ENCODE assay signal across 19 mouse cellular contexts in the genomic region with DNA sequence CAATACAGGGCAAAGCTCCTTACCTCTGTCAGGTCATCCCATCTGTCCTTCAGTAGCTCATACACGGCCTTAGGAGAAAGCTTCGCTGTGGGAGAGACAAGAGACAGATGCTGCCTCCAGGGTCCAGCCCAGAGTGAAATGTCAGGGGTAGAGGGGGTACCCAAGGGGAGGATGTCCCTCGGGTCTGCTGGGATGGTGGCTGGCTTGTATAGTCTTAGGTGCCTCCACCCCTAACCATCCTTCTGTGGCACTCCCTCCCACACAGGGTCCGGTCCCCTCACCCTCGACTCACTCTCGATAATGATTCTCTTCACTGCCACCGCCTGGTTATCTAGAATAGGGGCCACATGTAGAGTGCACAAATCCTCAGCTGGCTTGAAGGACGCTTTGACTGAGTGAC. TPM values are rescaled to one million over a fixed set of nuclear protein-coding genes. Genes with fewer than 3 reads are reported as not detected.
"Had no signal": no experiment of that assay in that cellular context is flagged by ENCODE, and none has a peak within 500 bp of the region (broad histone marks: within the 10 kb centered on the region; RNA-seq: fewer than 3 reads in every experiment).

No protein-coding gene starts in this region.

- DNase-seq: lung, adult 18-20 months; lung, embryonic 14.5 days; lung, postnatal 10 days; lung, postnatal 4 days; right cerebral cortex, adult 18-20 months; right cerebral cortex, postnatal 25 days; right cerebral cortex, postnatal 4 days; spleen, adult 18-20 months; thymus, adult 18-20 months; thymus, postnatal 14 days; thymus, postnatal 36 days had no signal

- H3K4me3 ChIP-seq: midbrain, embryonic 10.5 days; midbrain, embryonic 12.5 days; midbrain, embryonic 15.5 days; myocyte; neural tube, embryonic 13.5 days; neural tube, embryonic 15.5 days had no signal

- H3K27ac ChIP-seq: liver, embryonic 14.5 days; midbrain, embryonic 10.5 days; midbrain, embryonic 12.5 days; midbrain, embryonic 15.5 days; neural tube, embryonic 13.5 days; neural tube, embryonic 15.5 days had no signal

RNA-seq across cellular contexts. Expression of a gene that starts 39.1 kb away (rescaled TPM):
- total RNA-seq: megakaryocyte, adult 5-6 weeks had no signal
